Mouse (Mus musculus): ENCODE results near the gene Mapk7. TPM values are rescaled to one million over a fixed set of nuclear protein-coding genes. Genes with fewer than 3 reads are reported as not detected.

Mapk7 gene
- polyA plus RNA-seq, 1 experiment from 2014 or later: 63.3 TPM

- H3K9ac ChIP-seq (ENCODE audit: low read depth, low read length): peak overlapping the region; percentile 0; the same call in 1 of the 2 replicates
- H3K4me3 ChIP-seq (ENCODE audit: low read length): peak overlapping the region; percentile 6; the same call in 1 of the 2 replicates
- H3K4me1 ChIP-seq (ENCODE audit: control insufficient read depth, insufficient read depth, low read depth, low read length): peaks cover 3% of the 10 kb centered on the region; the same call in 1 of the 2 replicates
- no peaks in the 10 kb centered on the region for H3K27me3 ChIP-seq (replicated peaks; ENCODE audit: control insufficient read depth, insufficient read depth, low read length)
- no peak overlapping the region for H3K27ac ChIP-seq (ENCODE audit: low read depth, low read length)
- H3K4me2 ChIP-seq (ENCODE audit: low read length): peak overlapping the region; percentile 40
- no peaks in the 10 kb centered on the region for H3K36me3 ChIP-seq (ENCODE audit: control insufficient read depth, insufficient read depth, low read length)
- H3K9me3 ChIP-seq (ENCODE audit: control insufficient read depth, low read length): no peaks in the 10 kb centered on the region
- ATAC-seq: peak; percentile 74
- WGBS: 47% methylated on average over 12 of the region's 12 CpGs
Observed at GRCm38 (mm10) chr11:61476786-61477382, 17.3 kb downstream of the Mapk7 start.

- Histone ChIP-seq H3K9me3 (ENCODE audit: control insufficient read depth, low read length) (no peaks in the 10 kb centered on the region), H3K9ac (ENCODE audit: low read depth, low read length) (no peak overlapping the region), H3K36me3 (ENCODE audit: control insufficient read depth, insufficient read depth, low read length) (no peaks in the 10 kb centered on the region), H3K4me2 (ENCODE audit: low read length) (no peak overlapping the region), H3K27me3 (replicated peaks; ENCODE audit: control insufficient read depth, insufficient read depth, low read length) (no peaks in the 10 kb centered on the region), H3K27ac (ENCODE audit: low read depth, low read length) (no peak overlapping the region), H3K4me1 (ENCODE audit: control insufficient read depth, insufficient read depth, low read depth, low read length) (peaks cover 3% of the 10 kb centered on the region; the same call in 1 of the 2 replicates), H3K4me3 (ENCODE audit: low read length) (no peak overlapping the region)
- no peak for ATAC-seq
- 87% methylated on average over 4 of the region's 4 CpGs for WGBS
Observed at GRCm38 (mm10) chr11:61473630-61474029, 20.6 kb downstream of the Mapk7 start.

- H3K36me3 ChIP-seq (ENCODE audit: control insufficient read depth, insufficient read depth, low read length): no peaks in the 10 kb centered on the region
- H3K27ac ChIP-seq (ENCODE audit: low read depth, low read length): no peak overlapping the region
- H3K4me2 ChIP-seq (ENCODE audit: low read length): no peak overlapping the region
- H3K9ac ChIP-seq (ENCODE audit: low read depth, low read length): no peak overlapping the region
- no peak overlapping the region for H3K4me3 ChIP-seq (ENCODE audit: low read length)
- H3K4me1 ChIP-seq (ENCODE audit: control insufficient read depth, insufficient read depth, low read depth, low read length): no peaks in the 10 kb centered on the region
- ATAC-seq: no peak
- no peaks in the 10 kb centered on the region for H3K9me3 ChIP-seq (ENCODE audit: control insufficient read depth, low read length)
- no peaks in the 10 kb centered on the region for H3K27me3 ChIP-seq (replicated peaks; ENCODE audit: control insufficient read depth, insufficient read depth, low read length)
Observed at GRCm38 (mm10) chr11:61470880-61471279, 23.3 kb downstream of the Mapk7 start.

GRCm38 (mm10) chr11:61469317-61469917 is 24.8 kb downstream of the Mapk7 start:
- H3K4me2 ChIP-seq (ENCODE audit: low read length): no peak overlapping the region
- WGBS: 74% methylated on average over 7 of the region's 7 CpGs
- no peak overlapping the region for H3K27ac ChIP-seq (ENCODE audit: low read depth, low read length)
- no peak overlapping the region for H3K4me3 ChIP-seq (ENCODE audit: low read length)
- no peaks in the 10 kb centered on the region for H3K36me3 ChIP-seq (ENCODE audit: control insufficient read depth, insufficient read depth, low read length)
- H3K9ac ChIP-seq (ENCODE audit: low read depth, low read length): no peak overlapping the region
- ATAC-seq: no peak
- H3K27me3 ChIP-seq (replicated peaks; ENCODE audit: control insufficient read depth, insufficient read depth, low read length): no peaks in the 10 kb centered on the region
- H3K4me1 ChIP-seq (ENCODE audit: control insufficient read depth, insufficient read depth, low read depth, low read length): no peaks in the 10 kb centered on the region
- H3K9me3 ChIP-seq (ENCODE audit: control insufficient read depth, low read length): no peaks in the 10 kb centered on the region

GRCm38 (mm10) chr11:61468534-61468933 is 25.7 kb downstream of the Mapk7 start:
- Histone ChIP-seq H3K4me3 (ENCODE audit: low read length) (no peak overlapping the region), H3K36me3 (ENCODE audit: control insufficient read depth, insufficient read depth, low read length) (no peaks in the 10 kb centered on the region), H3K27ac (ENCODE audit: low read depth, low read length) (no peak overlapping the region), H3K9ac (ENCODE audit: low read depth, low read length) (no peak overlapping the region), H3K4me1 (ENCODE audit: control insufficient read depth, insufficient read depth, low read depth, low read length) (no peaks in the 10 kb centered on the region), H3K9me3 (ENCODE audit: control insufficient read depth, low read length) (no peaks in the 10 kb centered on the region), H3K4me2 (ENCODE audit: low read length) (no peak overlapping the region), H3K27me3 (replicated peaks; ENCODE audit: control insufficient read depth, insufficient read depth, low read length) (no peaks in the 10 kb centered on the region)
- ATAC-seq: 0 out of 2 replicates have a peak, but pooled peaks have one; percentile 20
- 78% methylated on average over 4 of the region's 4 CpGs for WGBS

GRCm38 (mm10) chr11:61465422-61465821 is 28.8 kb downstream of the Mapk7 start:
- ATAC-seq: no peak
- Histone ChIP-seq H3K9ac (ENCODE audit: low read depth, low read length) (no peak overlapping the region), H3K4me3 (ENCODE audit: low read length) (no peak overlapping the region), H3K36me3 (ENCODE audit: control insufficient read depth, insufficient read depth, low read length) (no peaks in the 10 kb centered on the region), H3K4me2 (ENCODE audit: low read length) (no peak overlapping the region), H3K9me3 (ENCODE audit: control insufficient read depth, low read length) (no peaks in the 10 kb centered on the region), H3K27ac (ENCODE audit: low read depth, low read length) (no peak overlapping the region), H3K27me3 (replicated peaks; ENCODE audit: control insufficient read depth, insufficient read depth, low read length) (no peaks in the 10 kb centered on the region), H3K4me1 (ENCODE audit: control insufficient read depth, insufficient read depth, low read depth, low read length) (no peaks in the 10 kb centered on the region)
- WGBS: 47% methylated on average over 4 of the region's 4 CpGs

GRCm38 (mm10) chr11:61464071-61464470 is 30.1 kb downstream of the Mapk7 start:
- Histone ChIP-seq H3K27me3 (replicated peaks; ENCODE audit: control insufficient read depth, insufficient read depth, low read length) (no peaks in the 10 kb centered on the region), H3K4me2 (ENCODE audit: low read length) (no peak overlapping the region), H3K9ac (ENCODE audit: low read depth, low read length) (no peak overlapping the region), H3K27ac (ENCODE audit: low read depth, low read length) (no peak overlapping the region), H3K4me3 (ENCODE audit: low read length) (no peak overlapping the region), H3K36me3 (ENCODE audit: control insufficient read depth, insufficient read depth, low read length) (no peaks in the 10 kb centered on the region), H3K4me1 (ENCODE audit: control insufficient read depth, insufficient read depth, low read depth, low read length) (no peaks in the 10 kb centered on the region), H3K9me3 (ENCODE audit: control insufficient read depth, low read length) (no peaks in the 10 kb centered on the region)
- no peak for ATAC-seq
- 73% methylated on average over 2 of the region's 2 CpGs for WGBS

GRCm38 (mm10) chr11:61449499-61450292 is 44.5 kb downstream of the Mapk7 start:
- Histone ChIP-seq H3K9me3 (ENCODE audit: control insufficient read depth, low read length) (no peaks in the 10 kb centered on the region), H3K27ac (ENCODE audit: low read depth, low read length) (no peak overlapping the region), H3K27me3 (replicated peaks; ENCODE audit: control insufficient read depth, insufficient read depth, low read length) (no peaks in the 10 kb centered on the region), H3K36me3 (ENCODE audit: control insufficient read depth, insufficient read depth, low read length) (peaks cover 2% of the 10 kb centered on the region; the same call in 1 of the 2 replicates), H3K9ac (ENCODE audit: low read depth, low read length) (no peak overlapping the region), H3K4me3 (ENCODE audit: low read length) (no peak overlapping the region), H3K4me2 (ENCODE audit: low read length) (no peak overlapping the region), H3K4me1 (ENCODE audit: control insufficient read depth, insufficient read depth, low read depth, low read length) (peaks cover 31% of the 10 kb centered on the region)
- ATAC-seq: no peak
- 82% methylated on average over 22 of the region's 24 CpGs for WGBS

GRCm38 (mm10) chr11:61448599-61449225 is 45.5 kb downstream of the Mapk7 start:
- ATAC-seq: peak; percentile 43
- H3K36me3 ChIP-seq (ENCODE audit: control insufficient read depth, insufficient read depth, low read length): peaks cover 2% of the 10 kb centered on the region; the same call in 1 of the 2 replicates
- H3K4me3 ChIP-seq (ENCODE audit: low read length): no peak overlapping the region
- no peak overlapping the region for H3K27ac ChIP-seq (ENCODE audit: low read depth, low read length)
- WGBS: 61% methylated on average over 9 of the region's 9 CpGs
- H3K9ac ChIP-seq (ENCODE audit: low read depth, low read length): no peak overlapping the region
- peaks cover 25% of the 10 kb centered on the region for H3K4me1 ChIP-seq (ENCODE audit: control insufficient read depth, insufficient read depth, low read depth, low read length)
- H3K4me2 ChIP-seq (ENCODE audit: low read length): no peak overlapping the region
- H3K27me3 ChIP-seq (replicated peaks; ENCODE audit: control insufficient read depth, insufficient read depth, low read length): no peaks in the 10 kb centered on the region
- no peaks in the 10 kb centered on the region for H3K9me3 ChIP-seq (ENCODE audit: control insufficient read depth, low read length)
